Mouse (Mus musculus): ENCODE measurements around the gene Sox10.

The Sox10 gene

GRCm38 (mm10) chr15:79155572-79155971 lies 9.5 kb downstream of the Sox10 start:
- DNase-seq, result no peak

- no peak for DNase-seq
These were observed 12.3 kb downstream of the Sox10 start for GRCm38 (mm10) chr15:79152709-79153108.

GRCm38 (mm10) chr15:79151881-79152280 lies 13.2 kb downstream of the Sox10 start:
- DNase-seq, result no peak

GRCm38 (mm10) chr15:79148533-79148932 lies 16.5 kb downstream of the Sox10 start:
- DNase-seq, result peak; percentile 93 to 95

GRCm38 (mm10) chr15:79145522-79145921 lies 19.5 kb downstream of the Sox10 start:
- no peak for DNase-seq

- no peak for DNase-seq
These were observed 21.0 kb downstream of the Sox10 start for GRCm38 (mm10) chr15:79144021-79144420.

- no peak for DNase-seq
These were observed 21.7 kb downstream of the Sox10 start for GRCm38 (mm10) chr15:79143316-79143715.

GRCm38 (mm10) chr15:79141566-79141917 lies 23.5 kb downstream of the Sox10 start:
- no peak for DNase-seq

GRCm38 (mm10) chr15:79140866-79141565 lies 24.0 kb downstream of the Sox10 start, which contains the start of the genes Polr2f and 1700088E04Rik:
TSS of gene Polr2f (plus strand) at chr15:79141009.
TSS of gene 1700088E04Rik (minus strand) at chr15:79141253.
- DNase-seq, result peak; percentile 97 to 98

GRCm38 (mm10) chr15:79139640-79140039 lies 25.4 kb downstream of the Sox10 start:
- no peak for DNase-seq

GRCm38 (mm10) chr15:79135783-79136575 lies 29.1 kb downstream of the Sox10 start:
- DNase-seq, result no peak

- DNase-seq, result no peak
These were observed 29.7 kb downstream of the Sox10 start for GRCm38 (mm10) chr15:79135332-79135731.

- no peak for DNase-seq
These were observed 30.4 kb downstream of the Sox10 start for GRCm38 (mm10) chr15:79134496-79135270.

- no peak for DNase-seq
These were observed 31.8 kb downstream of the Sox10 start for GRCm38 (mm10) chr15:79133191-79133661.

GRCm38 (mm10) chr15:79131442-79131841 lies 33.6 kb downstream of the Sox10 start:
- peak; percentile 54 to 65 for DNase-seq

- DNase-seq, result no peak
These were observed 34.3 kb downstream of the Sox10 start for GRCm38 (mm10) chr15:79130782-79131181.

GRCm38 (mm10) chr15:79129311-79129710 lies 35.7 kb downstream of the Sox10 start:
- DNase-seq, result no peak

GRCm38 (mm10) chr15:79128208-79128607 lies 36.8 kb downstream of the Sox10 start:
- DNase-seq, result no peak

GRCm38 (mm10) chr15:79127101-79127500 lies 37.9 kb downstream of the Sox10 start:
- DNase-seq, result no peak

GRCm38 (mm10) chr15:79126217-79126932 lies 38.7 kb downstream of the Sox10 start:
- peak; percentile 62 to 70 for DNase-seq

- DNase-seq, result no peak
These were observed 40.6 kb downstream of the Sox10 start for GRCm38 (mm10) chr15:79124331-79124875.

GRCm38 (mm10) chr15:79123751-79124150 lies 41.3 kb downstream of the Sox10 start:
- no peak for DNase-seq
